Mouse (Mus musculus) left cerebral cortex, adult 9 months (tissue): Measurements from ENCODE around the gene St7l.
A peak's percentile ranks its signal among the peaks of the same experiment; 100 is the strongest.

ENCODE experiments used
- DNase-seq, 2 experiments: peaks; one replicate each; pipeline ENCODE4 v3.0.0; 2022; ENCODE audit warnings: low spot score in 2 of 2

Gene St7l

DNA sequence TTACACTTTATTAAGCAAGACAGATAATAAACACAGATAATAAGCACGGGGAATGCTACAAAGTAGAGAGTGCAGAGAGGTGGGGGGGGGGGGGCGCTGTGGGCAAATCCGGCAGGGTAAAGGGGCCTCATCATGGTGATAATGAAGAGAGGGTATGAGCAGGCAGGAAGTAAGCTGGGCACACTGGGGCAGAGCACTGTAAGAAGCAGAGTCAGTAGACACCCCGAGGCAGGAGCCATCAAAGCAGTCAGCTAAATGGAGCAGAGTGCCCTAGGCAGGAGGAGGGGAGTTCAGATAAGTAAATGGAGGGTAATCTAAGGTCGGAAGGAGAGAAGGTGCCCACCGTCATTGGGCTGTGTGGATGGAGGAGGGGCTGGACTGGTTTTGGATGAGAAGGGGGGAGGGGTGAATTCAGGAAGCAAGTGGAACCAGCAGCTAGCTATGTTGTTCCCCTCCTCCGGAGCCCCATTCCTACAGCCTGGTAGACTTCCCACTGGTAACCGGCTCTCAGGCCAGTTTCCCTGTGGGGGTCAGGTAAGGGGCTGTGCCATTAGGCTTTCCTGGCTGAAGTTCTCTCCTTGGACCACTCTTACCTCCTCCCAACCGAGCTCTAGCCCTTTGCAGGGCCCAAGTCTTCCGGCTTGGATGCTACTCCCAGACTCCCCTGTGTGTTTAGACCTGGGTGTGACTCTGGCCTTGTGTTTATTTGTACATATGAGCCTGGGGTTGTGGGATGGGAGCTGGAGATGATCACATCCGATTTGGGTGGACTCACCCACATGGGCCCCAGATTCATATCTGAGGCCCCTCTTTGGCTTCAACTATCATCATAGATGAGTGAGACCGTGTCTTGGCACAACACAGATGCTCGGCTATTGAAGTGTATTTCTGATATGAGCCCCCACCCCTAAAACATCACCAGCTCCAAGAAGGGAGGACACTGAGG lies 99.8 kb downstream of the St7l start:
- no peak for DNase-seq

DNA sequence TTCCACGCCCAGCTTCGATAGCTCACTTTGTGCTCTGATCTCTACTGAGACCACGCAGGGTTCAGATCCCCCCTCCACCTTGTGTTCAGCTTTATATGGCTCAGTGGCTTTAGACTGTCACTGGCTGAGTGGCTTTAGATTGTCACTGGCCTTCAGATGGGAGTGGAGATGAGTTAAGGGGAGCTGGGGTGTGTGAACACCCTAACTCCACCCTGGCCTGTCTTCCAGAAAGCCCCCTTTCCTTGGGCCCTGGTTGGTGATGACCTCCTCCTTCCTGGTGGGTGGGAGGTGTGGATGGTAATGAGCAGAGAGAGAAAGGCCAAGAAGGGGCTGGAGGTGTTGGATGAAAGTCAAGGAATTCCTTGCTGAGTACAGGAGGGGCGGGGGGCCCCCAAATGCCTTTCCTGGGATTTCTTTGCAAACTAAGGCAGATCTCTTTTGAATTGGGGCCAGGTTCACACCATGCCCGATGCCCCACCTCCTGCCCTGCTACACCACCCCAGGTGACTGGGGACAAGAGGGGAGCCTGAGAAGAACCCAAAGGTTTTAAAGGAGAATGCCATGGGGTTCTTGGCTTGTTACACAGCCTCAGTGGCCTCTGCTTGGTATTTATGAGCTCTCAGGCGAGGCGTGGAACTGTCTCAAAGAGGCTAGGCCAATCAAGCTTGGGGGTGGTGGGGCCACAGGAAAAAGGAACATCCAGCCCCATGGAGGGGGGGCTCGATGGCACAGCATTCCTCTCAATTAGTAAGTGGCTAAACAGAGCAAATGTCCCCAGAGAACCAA lies 101.5 kb downstream of the St7l start:
- DNase-seq: no peak

DNA sequence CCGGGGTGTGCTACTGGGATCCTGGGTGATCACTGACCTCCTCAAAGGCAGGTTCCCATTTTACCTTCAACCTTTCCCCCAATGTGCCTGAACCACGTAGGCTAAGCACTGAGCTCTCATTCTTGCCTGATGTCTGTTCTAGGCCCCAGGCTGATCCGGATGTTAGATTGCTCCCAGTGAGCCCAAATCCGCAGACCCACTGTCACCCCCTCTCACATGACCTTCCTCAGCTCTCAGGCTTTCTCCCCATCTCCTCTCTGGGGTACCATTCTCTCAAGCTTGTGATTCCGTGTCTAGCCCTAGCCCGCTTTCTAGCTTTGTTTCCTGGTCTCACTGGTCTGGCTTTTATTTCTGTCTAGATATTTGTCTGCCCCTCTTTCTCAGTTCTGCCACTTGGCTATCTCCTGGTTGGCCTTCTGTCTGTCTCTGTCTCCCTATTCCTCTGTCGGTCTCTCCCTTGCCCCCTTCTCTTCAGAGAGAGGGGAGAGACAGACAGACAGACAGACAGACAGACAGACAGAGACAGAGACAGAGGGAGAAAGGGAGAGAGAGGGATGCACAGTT lies 102.3 kb downstream of the St7l start:
- DNase-seq: no peak

DNA sequence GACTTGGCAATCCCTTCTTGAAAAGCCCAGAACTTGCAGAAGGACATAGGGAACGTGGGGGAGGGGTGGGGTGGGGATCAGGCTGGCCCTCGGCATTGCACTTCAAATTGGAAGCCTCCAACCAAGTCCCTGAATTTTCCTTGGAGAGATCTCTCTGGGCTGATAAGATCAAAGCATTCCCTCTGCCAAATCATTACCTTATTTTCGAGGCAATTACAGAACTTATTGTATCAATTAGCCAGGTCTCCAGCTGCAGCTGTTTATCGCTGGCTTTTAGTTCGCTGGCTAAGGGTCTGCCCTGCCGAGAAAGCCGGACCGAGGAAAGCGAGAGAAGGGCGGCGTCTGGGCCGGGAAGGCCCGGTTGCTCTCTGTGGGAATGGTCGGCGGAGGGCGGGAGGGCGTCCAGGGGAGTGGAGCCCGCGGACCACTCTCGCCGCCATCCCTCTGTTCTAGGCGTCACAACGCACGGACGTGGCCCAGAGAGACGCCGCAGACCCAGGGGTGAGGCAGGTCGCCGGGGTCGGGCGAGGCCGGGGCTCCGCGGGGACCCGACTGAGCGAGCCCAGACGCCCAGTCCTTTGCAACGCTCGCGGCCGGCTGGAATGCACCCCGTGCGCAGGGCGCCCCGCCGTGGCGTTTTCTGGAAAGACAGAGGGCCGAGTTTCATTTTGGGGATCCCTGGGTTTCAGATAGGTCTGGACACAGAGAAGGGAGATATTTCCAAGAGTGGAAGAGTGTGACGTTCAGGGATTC lies 103.9 kb downstream of the St7l start:
- peak; percentile 20 to 91 for DNase-seq
